Mouse (Mus musculus): ENCODE results near the gene Rbpjl.

DNA sequence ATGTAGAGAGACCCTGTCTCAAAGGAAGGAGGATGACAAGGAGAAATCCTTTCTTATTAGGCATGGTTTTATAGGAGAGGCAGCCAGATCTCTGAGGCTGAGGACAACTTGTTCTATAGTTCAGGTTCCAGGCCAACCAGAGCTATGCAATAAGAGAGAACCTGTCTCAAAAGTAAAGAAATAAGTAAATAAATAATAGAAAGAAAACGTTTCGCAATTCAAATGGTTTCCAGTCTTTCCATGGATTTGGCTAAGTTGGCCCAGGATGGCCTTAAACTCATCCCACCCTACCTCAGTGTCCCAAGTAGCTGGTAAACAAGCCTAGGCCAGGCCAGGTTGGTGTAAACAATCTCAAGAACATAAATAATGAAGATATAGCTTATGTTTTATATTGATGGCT lies 41.8 kb downstream of the Rbpjl start:
- TF ChIP-seq POLR2A (IDR thresholded peaks at IDR 0.05; ENCODE audit: extremely low read depth, insufficient read depth, low read length) (no peak), CTCF (IDR thresholded peaks at IDR 0.05; ENCODE audit: low read depth, low read length) (no peak)

All from liver, adult 2 months (tissue).